8 mouse cellular contexts compared by ENCODE assay signal in the genomic region with DNA sequence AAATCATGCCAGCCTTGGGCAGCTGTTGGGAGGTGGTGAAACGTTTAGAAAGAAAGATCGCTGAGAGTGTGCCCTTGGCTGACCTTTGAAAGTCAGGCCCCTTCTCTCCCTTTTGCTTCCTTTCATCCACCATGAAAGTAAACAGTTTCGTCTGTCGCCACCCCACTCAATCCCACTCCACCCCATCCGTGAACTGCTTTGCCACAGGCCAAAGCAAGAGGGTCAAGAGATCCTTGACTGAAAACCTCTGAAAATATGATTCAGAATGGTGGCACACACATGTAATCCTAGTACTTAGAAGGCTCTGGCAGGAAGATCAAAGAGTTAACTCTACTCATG. TPM values are rescaled to one million over a fixed set of nuclear protein-coding genes. Genes with fewer than 3 reads are reported as not detected.
DNase-seq lines count a peak whose midpoint lies in the region; ATAC-seq and TF ChIP-seq lines count a peak whose summit lies in the region.

No protein-coding gene starts in this region.

- H3K27me3 ChIP-seq in heart, adult 2 months (ENCODE audit: control insufficient read depth, insufficient read depth, low read length) = no peaks in the 10 kb centered on the region
- no peaks in the 10 kb centered on the region for H3K27me3 ChIP-seq in ES-Bruce4 (ENCODE audit: control insufficient read depth, insufficient read depth, low read length, poor library complexity, severe bottlenecking)
- no peaks in the 10 kb centered on the region for H3K27me3 ChIP-seq in hindbrain, embryonic 12.5 days

- H3K79me2 ChIP-seq in heart, adult 2 months (replicated peaks; ENCODE audit: control insufficient read depth, insufficient read depth, low read length) = no peaks in the 10 kb centered on the region

- peak in 1 of 2 experiments; percentile 39 for DNase-seq in heart, adult 2 months
- DNase-seq in heart, adult 9 months (ENCODE audit: low spot score in 2 of 2) = no peak
- DNase-seq in lung, postnatal 14 days = peak; percentile 39
- no peak for DNase-seq in cerebellum, adult 9-11 months
- no peak for DNase-seq in urinary bladder, adult 2 months (ENCODE audit: low spot score)
- no peak for DNase-seq in adrenal gland, adult 8-10 months

- H3K27ac ChIP-seq in heart, adult 2 months = peak overlapping the region; percentile 80
- H3K27ac ChIP-seq in ES-Bruce4 (ENCODE audit: insufficient read depth, low read length) = peak overlapping the region; percentile 91
- H3K27ac ChIP-seq in hindbrain, embryonic 12.5 days = no peak overlapping the region

- H3K4me2 ChIP-seq in hindbrain, embryonic 12.5 days (replicated peaks) = peak overlapping the region; percentile 68

- TF ChIP-seq EP300 in heart, adult 2 months (IDR thresholded peaks at IDR 0.05; ENCODE audit: insufficient read depth, low read depth, low read length) = no peak
- no peak for TF ChIP-seq EP300 in ES-Bruce4 (IDR thresholded peaks at IDR 0.05; ENCODE audit: insufficient read depth, low read depth, low read length)

- peaks cover 2% of the 10 kb centered on the region for H3K4me1 ChIP-seq in heart, adult 2 months (ENCODE audit: control insufficient read depth, insufficient read depth, low read length)
- no peaks in the 10 kb centered on the region for H3K4me1 ChIP-seq in ES-Bruce4 (ENCODE audit: control insufficient read depth, insufficient read depth, low read length)
- peaks cover 4% of the 10 kb centered on the region; the same call in 1 of the 2 replicates for H3K4me1 ChIP-seq in hindbrain, embryonic 12.5 days

- peak overlapping the region; percentile 82 for H3K9ac ChIP-seq in heart, adult 2 months (ENCODE audit: low read depth, low read length)
- peak overlapping the region; percentile 69 for H3K9ac ChIP-seq in ES-Bruce4 (ENCODE audit: low read depth, poor library complexity, severe bottlenecking)
- H3K9ac ChIP-seq in hindbrain, embryonic 12.5 days = peak overlapping the region; percentile 62

- H3K9me3 ChIP-seq in ES-Bruce4 (replicated peaks; ENCODE audit: control insufficient read depth, insufficient read depth, low read length, poor library complexity, severe bottlenecking) = no peaks in the 10 kb centered on the region; the same call in 1 of the 2 replicates
- no peaks in the 10 kb centered on the region for H3K9me3 ChIP-seq in hindbrain, embryonic 12.5 days (replicated peaks)

- intact Hi-C loops in heart, adult 2 months (cut with DNase I) = loop anchor here (1.0 kb wide), 1 partner anchor 213 kb away; no protein-coding TSS in a partner anchor

- ATAC-seq in hindbrain, embryonic 12.5 days (ENCODE audit: low FRiP score) = peak; percentile 40

- H3K4me3 ChIP-seq in heart, adult 2 months = peak overlapping the region; percentile 66
- H3K4me3 ChIP-seq in ES-Bruce4 (ENCODE audit: low read depth, low read length) = peak overlapping the region; percentile 100
- peak overlapping the region; percentile 51 for H3K4me3 ChIP-seq in hindbrain, embryonic 12.5 days

- H3K36me3 ChIP-seq in heart, adult 2 months (ENCODE audit: control insufficient read depth, insufficient read depth, low read length) = no peaks in the 10 kb centered on the region; the same call in 1 of the 2 replicates
- peaks cover 3% of the 10 kb centered on the region; the same call in 1 of the 2 replicates for H3K36me3 ChIP-seq in ES-Bruce4 (ENCODE audit: control insufficient read depth, insufficient read depth, low read length, poor library complexity, severe bottlenecking)
- no peaks in the 10 kb centered on the region for H3K36me3 ChIP-seq in hindbrain, embryonic 12.5 days

- 32% methylated on average over 5 of the region's 5 CpGs for WGBS in heart, adult 2 months
- 29% methylated on average over 5 of the region's 5 CpGs for WGBS in hindbrain, embryonic 12.5 days

- no peak for TF ChIP-seq POLR2A in heart, adult 2 months (IDR thresholded peaks at IDR 0.05; ENCODE audit: insufficient read depth, low read depth, low read length)
- TF ChIP-seq POLR2A in ES-Bruce4 (IDR thresholded peaks at IDR 0.05; ENCODE audit: insufficient read depth, low read length) = no peak

- TF ChIP-seq CTCF in heart, adult 2 months (IDR thresholded peaks at IDR 0.05) = no peak
- no peak for TF ChIP-seq CTCF in ES-Bruce4 (IDR thresholded peaks at IDR 0.05; ENCODE audit: low read depth, low read length)

RNA-seq across cellular contexts. Expression of gene Tep1, which starts 0.4 kb away (rescaled TPM):
- 10 to 100 TPM; 10.1 to 12.2 TPM for total RNA-seq in heart, adult 2 months (2021)
- 11.9 and 14.7 TPM in 2 replicates for polyA plus RNA-seq in heart, adult 2 months (2012; rRNA removed)
- 12.1 and 19.4 TPM in 2 replicates for polyA plus RNA-seq in ES-Bruce4 (2011; ENCODE audit: insufficient read depth, insufficient read length, low read depth, missing spikeins)
- polyA plus RNA-seq in hindbrain, embryonic 12.5 days (2016; fragmentation: Nextera tagmentation; extraction: Ambion mirVana) = 6.3 and 6.7 TPM in 2 replicates
- 25.3 and 29.5 TPM in 2 replicates for polyA plus RNA-seq in urinary bladder, adult 2 months (2012; rRNA removed)
- 10 to 100 TPM; 25.5 to 33.6 (median 25.9) TPM for total RNA-seq in adrenal gland, adult 8-10 months (2022)

RNA-seq across cellular contexts. Expression of gene Klhl33, which starts 26.5 kb away (rescaled TPM):
- 10 to 100 TPM; 22.3 to 25.8 TPM for total RNA-seq in heart, adult 2 months (2021)
- 14.4 and 26.7 TPM in 2 replicates for polyA plus RNA-seq in heart, adult 2 months (2012; rRNA removed)
- not detected in 2 replicates for polyA plus RNA-seq in ES-Bruce4 (2011; ENCODE audit: insufficient read depth, insufficient read length, low read depth, missing spikeins)
- polyA plus RNA-seq in hindbrain, embryonic 12.5 days (2016; fragmentation: Nextera tagmentation; extraction: Ambion mirVana) = 0.39 and 0.51 TPM in 2 replicates
- polyA plus RNA-seq in urinary bladder, adult 2 months (2012; rRNA removed) = 1.7 and 2.5 TPM in 2 replicates
- 1 to 10 TPM; 1.0 to 3.4 (median 1.8) TPM for total RNA-seq in adrenal gland, adult 8-10 months (2022)

RNA-seq across cellular contexts. Expression of gene Osgep, which starts 53.9 kb away (rescaled TPM):
- 10 to 100 TPM; 67.8 to 70.5 TPM for total RNA-seq in heart, adult 2 months (2021)
- 84.2 and 89.0 TPM in 2 replicates for polyA plus RNA-seq in heart, adult 2 months (2012; rRNA removed)
- polyA plus RNA-seq in ES-Bruce4 (2011; ENCODE audit: insufficient read depth, insufficient read length, low read depth, missing spikeins) = 68.4 and 72.5 TPM in 2 replicates
- polyA plus RNA-seq in hindbrain, embryonic 12.5 days (2016; fragmentation: Nextera tagmentation; extraction: Ambion mirVana) = 108 and 122 TPM in 2 replicates
- 75.6 and 84.0 TPM in 2 replicates for polyA plus RNA-seq in urinary bladder, adult 2 months (2012; rRNA removed)
- 10 to 100 TPM; 44.8 to 55.6 (median 51.3) TPM for total RNA-seq in adrenal gland, adult 8-10 months (2022)

RNA-seq across cellular contexts. Expression of gene Apex1, which starts 54.0 kb away (rescaled TPM):
- 10 to 100 TPM; 23.2 to 27.4 TPM for total RNA-seq in heart, adult 2 months (2021)
- polyA plus RNA-seq in heart, adult 2 months (2012; rRNA removed) = 18.8 and 31.6 TPM in 2 replicates
- polyA plus RNA-seq in ES-Bruce4 (2011; ENCODE audit: insufficient read depth, insufficient read length, low read depth, missing spikeins) = 165 and 181 TPM in 2 replicates
- 246 and 257 TPM in 2 replicates for polyA plus RNA-seq in hindbrain, embryonic 12.5 days (2016; fragmentation: Nextera tagmentation; extraction: Ambion mirVana)
- polyA plus RNA-seq in urinary bladder, adult 2 months (2012; rRNA removed) = 56.6 and 59.1 TPM in 2 replicates
- total RNA-seq in adrenal gland, adult 8-10 months (2022) = 10 to 100 TPM; 73.6 to 85.2 (median 74.1) TPM

RNA-seq across cellular contexts. Expression of gene Pip4p1, which starts 59.9 kb away (rescaled TPM):
- total RNA-seq in heart, adult 2 months (2021) = 10 to 100 TPM; 18.6 to 27.8 TPM
- polyA plus RNA-seq in heart, adult 2 months (2012; rRNA removed) = 30.5 and 54.4 TPM in 2 replicates
- 90.3 and 95.5 TPM in 2 replicates for polyA plus RNA-seq in ES-Bruce4 (2011; ENCODE audit: insufficient read depth, insufficient read length, low read depth, missing spikeins)
- 71.8 and 79.8 TPM in 2 replicates for polyA plus RNA-seq in hindbrain, embryonic 12.5 days (2016; fragmentation: Nextera tagmentation; extraction: Ambion mirVana)
- polyA plus RNA-seq in urinary bladder, adult 2 months (2012; rRNA removed) = 79.4 and 104 TPM in 2 replicates
- 10 to 100 TPM; 62.3 to 74.8 (median 68.0) TPM for total RNA-seq in adrenal gland, adult 8-10 months (2022)
